Mouse (Mus musculus) hindbrain, embryonic 16.5 days (tissue): Measurements from ENCODE around the gene Aqp7. TPM values are rescaled to one million over a fixed set of nuclear protein-coding genes. Genes with fewer than 3 reads are reported as not detected.

Source experiments
- ATAC-seq: fragments of 200-750 bp; cut with Nextera tagmentation; 2 replicates; pipeline ENCODE4 v1.8.0; 2017; ENCODE audit warnings: moderate TSS enrichment, moderate library complexity
- H3K27ac ChIP-seq: fragments of 300-500 bp; sonication (generic); 2 replicates; pipeline ENCODE4 v1.5.1; 2014; ENCODE audit warnings: low read depth, mild to moderate bottlenecking, control low read depth, low read length, moderate library complexity
- H3K27me3 ChIP-seq: fragments of 300-500 bp; sonication (generic); replicated peaks from 2 replicates; pipeline ENCODE4 v1.6.1; 2014; ENCODE audit warnings: low read length; ENCODE audit not compliant: control insufficient read depth, insufficient read depth
- H3K36me3 ChIP-seq: fragments of 300-500 bp; sonication (generic); 2 replicates; pipeline ENCODE4 v1.6.1; 2014; ENCODE audit warnings: mild to moderate bottlenecking, low read length, moderate library complexity, mixed read lengths; ENCODE audit not compliant: control insufficient read depth, insufficient read depth
- H3K4me1 ChIP-seq: fragments of 300-500 bp; sonication (generic); 2 replicates; pipeline ENCODE4 v1.6.1; 2014; ENCODE audit warnings: low read depth, low read length; ENCODE audit not compliant: control insufficient read depth, insufficient read depth
- H3K4me2 ChIP-seq: fragments of 300-500 bp; sonication (generic); 2 replicates; pipeline ENCODE4 v1.6.1; 2014; ENCODE audit warnings: mild to moderate bottlenecking, low read length, control low read depth, moderate library complexity
- H3K4me3 ChIP-seq: fragments of 300-500 bp; sonication (generic); 2 replicates; pipeline ENCODE4 v1.5.1; 2014; ENCODE audit warnings: mild to moderate bottlenecking, low read length, control low read depth, moderate library complexity
- H3K9ac ChIP-seq: fragments of 300-500 bp; sonication (generic); 2 replicates; pipeline ENCODE4 v1.6.1; 2014; ENCODE audit warnings: low read depth, mild to moderate bottlenecking, control low read depth, low read length, moderate library complexity
- H3K9me3 ChIP-seq: fragments of 300-500 bp; sonication (generic); 2 replicates; pipeline ENCODE4 v1.6.1; 2014; ENCODE audit warnings: mild to moderate bottlenecking, low read length, moderate library complexity; ENCODE audit not compliant: control insufficient read depth
- WGBS: fragments of 180-500 bp; shearing (Covaris S2); extraction: QIAGEN DNeasy Blood & Tissue Kit; methylation state at CpG from one replicate; pipeline ENCODE4 v1.1.7; 2014; 5-methylcytosine and 5-hydroxymethylcytosine counted together
- microRNA-seq: library from miRNA; unstranded; fragments of <30 nt; microRNA quantifications from one replicate; pipeline ENCODE4, GENCODE M21; 2017
- polyA plus RNA-seq: library from polyadenylated mRNA; unstranded; fragments of >200 nt; fragmentation: Nextera tagmentation; extraction: Ambion mirVana; gene quantifications from 2 replicates; pipeline ENCODE4 v1.2.1, GENCODE M21; 2015

The Aqp7 gene
- polyA plus RNA-seq, 1 experiment from 2014 or later: not detected

- 94% methylated on average over 4 of the region's 4 CpGs for WGBS
- Histone ChIP-seq H3K9ac (no peak overlapping the region), H3K27ac (no peak overlapping the region), H3K27me3 (no peaks in the 10 kb centered on the region), H3K4me3 (no peak overlapping the region), H3K9me3 (no peaks in the 10 kb centered on the region), H3K4me1 (no peaks in the 10 kb centered on the region), H3K4me2 (no peak overlapping the region), H3K36me3 (peaks cover 63% of the 10 kb centered on the region)
- no peak for ATAC-seq
These were observed 50.0 kb downstream of the Aqp7 start for GRCm38 (mm10) chr4:40997916-40998315.

- H3K4me2 ChIP-seq: no peak overlapping the region
- H3K36me3 ChIP-seq: peaks cover 67% of the 10 kb centered on the region
- H3K27ac ChIP-seq: no peak overlapping the region
- H3K9me3 ChIP-seq: no peaks in the 10 kb centered on the region
- H3K9ac ChIP-seq: no peak overlapping the region
- no peaks in the 10 kb centered on the region for H3K27me3 ChIP-seq
- no peak overlapping the region for H3K4me3 ChIP-seq
- no peak for ATAC-seq
- WGBS: 96% methylated on average over 6 of the region's 6 CpGs
- no peaks in the 10 kb centered on the region for H3K4me1 ChIP-seq
These were observed 51.6 kb downstream of the Aqp7 start for GRCm38 (mm10) chr4:40996302-40996701.

DNA sequence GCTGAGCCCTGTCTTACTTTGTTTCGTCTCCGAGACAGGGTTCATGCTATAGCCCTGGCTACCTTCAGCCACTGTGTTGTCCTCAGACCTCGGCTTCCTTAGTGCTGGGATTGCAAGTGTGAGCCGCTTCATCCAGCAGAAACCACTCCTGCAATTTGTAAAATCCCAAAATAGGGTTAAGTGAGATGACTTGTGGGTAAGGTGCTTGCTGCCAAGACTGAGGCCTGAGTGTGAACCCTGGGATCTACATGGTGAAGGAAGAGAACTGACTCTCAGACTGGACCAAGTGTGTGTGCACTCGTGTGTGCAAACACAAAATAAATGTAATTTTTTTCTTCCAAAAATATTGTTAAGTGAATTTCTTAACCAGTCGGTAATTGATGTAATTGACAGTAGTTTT lies 58.3 kb downstream of the Aqp7 start:
- no peaks in the 10 kb centered on the region for H3K27me3 ChIP-seq
- 87% methylated on average over 6 of the region's 6 CpGs for WGBS
- H3K4me2 ChIP-seq: no peak overlapping the region
- H3K36me3 ChIP-seq: peaks cover 72% of the 10 kb centered on the region
- no peak overlapping the region for H3K27ac ChIP-seq
- H3K9ac ChIP-seq: no peak overlapping the region
- ATAC-seq: no peak
- H3K4me1 ChIP-seq: no peaks in the 10 kb centered on the region
- H3K9me3 ChIP-seq: no peaks in the 10 kb centered on the region
- no peak overlapping the region for H3K4me3 ChIP-seq

- H3K27me3 ChIP-seq: no peaks in the 10 kb centered on the region
- no peak overlapping the region for H3K9ac ChIP-seq
- H3K4me2 ChIP-seq: no peak overlapping the region
- H3K36me3 ChIP-seq: peaks cover 32% of the 10 kb centered on the region
- WGBS: 95% methylated on average over 1 of the region's 1 CpGs
- H3K4me1 ChIP-seq: no peaks in the 10 kb centered on the region
- H3K27ac ChIP-seq: no peak overlapping the region
- ATAC-seq: no peak
- no peaks in the 10 kb centered on the region for H3K9me3 ChIP-seq
- H3K4me3 ChIP-seq: no peak overlapping the region
These were observed 64.3 kb downstream of the Aqp7 start for GRCm38 (mm10) chr4:40983686-40984085.

Small RNAs within 50 kb of the gene (microRNA-seq; reads per million reads assigned to microRNA genes)
- gene Mir3094: 2.3 reads per million, percentile 3 among the genes with 10 or more reads in this experiment

Other genes with a start within 250 kb of the Aqp7 start
- 6.6 and 9.3 TPM in 2 replicates for gene B4galt1, start 194.1 kb downstream of the Aqp7 start, polyA plus RNA-seq
- gene Spink4, start 128.1 kb downstream of the Aqp7 start, polyA plus RNA-seq: not detected in 2 replicates
- gene Bag1, start 99.8 kb downstream of the Aqp7 start, polyA plus RNA-seq: 182 and 191 TPM in 2 replicates
- gene Chmp5, start 99.7 kb downstream of the Aqp7 start, polyA plus RNA-seq: 147 TPM in 2 replicates
- 87.5 and 102 TPM in 2 replicates for gene Nfx1, start 77.2 kb downstream of the Aqp7 start, polyA plus RNA-seq
- gene Aqp3, start 50.0 kb upstream of the Aqp7 start, polyA plus RNA-seq: 0.16 TPM in 1 of 2 replicates, not detected in the other
- 37.1 and 47.9 TPM in 2 replicates for gene Nol6, start 76.3 kb upstream of the Aqp7 start, polyA plus RNA-seq
- 42.7 and 54.3 TPM in 2 replicates for gene Ube2r2, start 87.6 kb upstream of the Aqp7 start, polyA plus RNA-seq
- 50.1 and 60.2 TPM in 2 replicates for gene Ubap2, start 227.0 kb upstream of the Aqp7 start, polyA plus RNA-seq